Mouse (Mus musculus): ENCODE results near the gene Phtf2.

- no peak for TF ChIP-seq CTCF (IDR thresholded peaks at IDR 0.05; ENCODE audit: insufficient read depth, low read length)
- TF ChIP-seq POLR2A (IDR thresholded peaks at IDR 0.05; ENCODE audit: borderline replicate concordance, extremely low read depth, low read depth, low read length), result no peak
These were observed 26.9 kb downstream of the Phtf2 start for GRCm38 (mm10) chr5:20855066-20855465.
